Mouse (Mus musculus): ENCODE results near the gene Aph1a.

- no peak for TF ChIP-seq CTCF (IDR thresholded peaks at IDR 0.05; ENCODE audit: low read depth, low read length)
- TF ChIP-seq POLR2A (IDR thresholded peaks at IDR 0.05; ENCODE audit: insufficient read depth, low read length) = no peak
These were observed 49.5 kb downstream of the Aph1a start for GRCm38 (mm10) chr3:95943226-95943625.
